Mouse (Mus musculus) ES-Bruce4 (cell line): ENCODE data around the gene Rab14. TPM values are rescaled to one million over a fixed set of nuclear protein-coding genes. Genes with fewer than 3 reads are reported as not detected.

Source experiments
- H3K27ac ChIP-seq: 2 replicates; pipeline ENCODE4 v1.5.1; 2012; ENCODE audit warnings: low read length, inconsistent platforms; ENCODE audit not compliant: insufficient read depth
- H3K27me3 ChIP-seq: 2 replicates; pipeline ENCODE4 v1.6.1; 2012; ENCODE audit warnings: mild to moderate bottlenecking, low read length, inconsistent platforms; ENCODE audit not compliant: control insufficient read depth, poor library complexity, insufficient read depth, severe bottlenecking
- H3K36me3 ChIP-seq: 2 replicates; pipeline ENCODE4 v1.6.1; 2012; ENCODE audit warnings: inconsistent platforms, mild to moderate bottlenecking, low read length, moderate library complexity; ENCODE audit not compliant: control insufficient read depth, poor library complexity, insufficient read depth, severe bottlenecking
- H3K4me1 ChIP-seq: one replicate; pipeline ENCODE4 v1.8.1; 2011; ENCODE audit warnings: low read length; ENCODE audit not compliant: control insufficient read depth, insufficient read depth
- H3K4me3 ChIP-seq: 2 replicates; pipeline ENCODE4 v1.5.1; 2011; ENCODE audit warnings: low read depth, mild to moderate bottlenecking, low read length
- H3K9ac ChIP-seq: 2 replicates; pipeline ENCODE4 v1.6.1; 2012; ENCODE audit warnings: low read depth, mild to moderate bottlenecking, inconsistent platforms; ENCODE audit not compliant: poor library complexity, severe bottlenecking
- H3K9me3 ChIP-seq: replicated peaks from 2 replicates; pipeline ENCODE4 v1.6.1; 2012; ENCODE audit warnings: mild to moderate bottlenecking, low read length, inconsistent platforms; ENCODE audit not compliant: control insufficient read depth, poor library complexity, insufficient read depth, severe bottlenecking
- CTCF ChIP-seq: IDR thresholded peaks from one replicate; pipeline ENCODE4 v1.8.1; 2011; ENCODE audit warnings: low read depth, low read length
- EP300 ChIP-seq: IDR thresholded peaks from 2 replicates; pipeline ENCODE4 v1.6.1; 2011; ENCODE audit warnings: low read depth, low read length; ENCODE audit not compliant: insufficient read depth
- POLR2A ChIP-seq: IDR thresholded peaks from one replicate; pipeline ENCODE4 v1.8.1; 2011; ENCODE audit warnings: low read length; ENCODE audit not compliant: insufficient read depth
- polyA plus RNA-seq: library from polyadenylated mRNA; stranded (reverse); fragments of >200 nt; gene quantifications from 2 replicates; pipeline ENCODE4 v1.2.4, GENCODE M21; 2011; ENCODE audit warnings: low read depth; ENCODE audit not compliant: missing spikeins, insufficient read depth, insufficient read length

Rab14 gene
- polyA plus RNA-seq, 1 experiment = 103 TPM

DNA sequence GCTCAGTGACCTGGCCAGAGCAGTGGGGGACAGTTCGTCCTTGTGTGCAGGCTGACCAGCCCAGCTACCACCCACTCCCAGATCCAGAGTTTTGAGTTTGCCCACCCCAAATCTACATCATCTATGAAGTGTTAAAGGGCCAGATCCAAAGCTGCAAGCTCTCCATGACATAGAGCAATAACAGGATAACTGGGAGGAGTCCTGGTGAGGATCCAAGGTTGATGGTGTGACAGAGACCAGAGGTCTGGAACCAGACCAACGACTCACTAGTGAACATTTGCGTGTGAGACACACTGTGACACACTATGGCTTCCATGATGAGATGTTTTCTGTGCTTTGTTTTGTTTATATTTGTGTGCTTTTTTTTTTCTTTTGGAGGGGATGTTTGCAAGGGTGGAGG, 7.1 kb upstream of the Rab14 start:
- Histone ChIP-seq H3K4me1 (no peaks in the 10 kb centered on the region), H3K36me3 (no peaks in the 10 kb centered on the region), H3K27me3 (no peaks in the 10 kb centered on the region), H3K27ac (no peak overlapping the region), H3K9me3 (no peaks in the 10 kb centered on the region), H3K4me3 (no peak overlapping the region), H3K9ac (no peak overlapping the region)
- TF ChIP-seq EP300 = no peak
- no peak for TF ChIP-seq POLR2A

GRCm38 (mm10) chr2:35206761-35207160, 5.8 kb upstream of the Rab14 start:
- no peak overlapping the region for H3K4me3 ChIP-seq
- no peaks in the 10 kb centered on the region for H3K27me3 ChIP-seq
- H3K27ac ChIP-seq = no peak overlapping the region
- H3K9me3 ChIP-seq = no peaks in the 10 kb centered on the region
- H3K9ac ChIP-seq = no peak overlapping the region
- TF ChIP-seq CTCF (no peak), POLR2A (no peak), EP300 (no peak)
- no peaks in the 10 kb centered on the region for H3K4me1 ChIP-seq
- H3K36me3 ChIP-seq = no peaks in the 10 kb centered on the region

DNA sequence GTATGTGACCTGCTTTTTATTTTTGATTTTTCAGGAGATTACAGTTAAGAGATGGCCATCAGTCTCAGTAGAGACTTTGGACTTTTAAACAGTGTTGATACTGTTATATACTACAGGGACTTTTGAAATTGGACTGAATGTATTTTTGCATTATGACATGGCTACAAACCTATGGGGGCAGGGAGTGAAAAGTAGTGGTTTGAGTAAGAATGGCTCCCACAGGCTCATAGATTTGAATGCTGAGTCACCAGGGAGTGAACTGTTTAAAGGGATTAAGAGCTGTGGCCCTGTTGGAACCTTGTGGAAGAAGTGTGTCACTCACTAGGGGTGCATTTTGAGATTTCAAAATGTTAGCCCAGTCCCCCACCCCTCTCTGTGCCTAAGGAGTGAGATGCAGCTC, 2.8 kb upstream of the Rab14 start:
- H3K27ac ChIP-seq = no peak overlapping the region
- no peaks in the 10 kb centered on the region for H3K27me3 ChIP-seq
- no peaks in the 10 kb centered on the region for H3K9me3 ChIP-seq
- no peak overlapping the region for H3K9ac ChIP-seq
- H3K4me3 ChIP-seq = no peak overlapping the region
- TF ChIP-seq CTCF (no peak), POLR2A (no peak), EP300 (no peak)
- no peaks in the 10 kb centered on the region for H3K4me1 ChIP-seq
- no peaks in the 10 kb centered on the region for H3K36me3 ChIP-seq

GRCm38 (mm10) chr2:35199971-35200897, 686 bp downstream of the Rab14 start:
- no peaks in the 10 kb centered on the region for H3K9me3 ChIP-seq
- TF ChIP-seq POLR2A (no peak), CTCF (no peak), EP300 (no peak)
- no peak overlapping the region for H3K27ac ChIP-seq
- peak overlapping the region; percentile 95 for H3K4me3 ChIP-seq
- H3K27me3 ChIP-seq = no peaks in the 10 kb centered on the region
- H3K9ac ChIP-seq = peak overlapping the region; percentile 94
- no peaks in the 10 kb centered on the region for H3K4me1 ChIP-seq
- no peaks in the 10 kb centered on the region; the same call in none of the 2 replicates for H3K36me3 ChIP-seq

DNA sequence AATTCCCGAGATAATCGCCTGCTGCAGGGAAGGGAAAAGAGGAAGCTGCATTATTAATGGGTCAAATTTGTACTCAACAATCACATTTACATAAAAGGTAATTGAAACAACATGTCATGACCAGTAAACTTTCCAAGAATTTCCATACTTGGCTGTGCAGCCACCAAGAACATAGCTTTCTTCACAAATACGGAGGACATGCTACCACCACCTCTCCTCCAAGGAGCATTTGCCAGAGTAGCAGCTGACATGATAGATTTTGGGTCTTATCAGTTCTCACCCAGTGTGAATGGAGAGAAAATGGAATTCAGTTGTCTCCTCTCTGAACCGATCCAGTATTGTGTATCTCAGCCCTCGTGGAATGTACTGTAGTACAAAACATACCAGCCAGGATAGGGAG, 1.4 kb downstream of the Rab14 start:
- Histone ChIP-seq H3K4me3 (peak overlapping the region; percentile 95), H3K27ac (no peak overlapping the region), H3K36me3 (no peaks in the 10 kb centered on the region; the same call in none of the 2 replicates), H3K9ac (peak overlapping the region; percentile 94), H3K9me3 (no peaks in the 10 kb centered on the region), H3K27me3 (no peaks in the 10 kb centered on the region), H3K4me1 (no peaks in the 10 kb centered on the region)
- TF ChIP-seq CTCF = no peak
- no peak for TF ChIP-seq EP300
- TF ChIP-seq POLR2A = no peak
